Mouse (Mus musculus) testis, postnatal 10 days (tissue): ENCODE data around the gene Draxin.

Source experiments
- DNase-seq: peaks from one replicate; pipeline ENCODE4 v3.0.0; 2021; ENCODE audit warnings: low spot score

Draxin gene

DNA sequence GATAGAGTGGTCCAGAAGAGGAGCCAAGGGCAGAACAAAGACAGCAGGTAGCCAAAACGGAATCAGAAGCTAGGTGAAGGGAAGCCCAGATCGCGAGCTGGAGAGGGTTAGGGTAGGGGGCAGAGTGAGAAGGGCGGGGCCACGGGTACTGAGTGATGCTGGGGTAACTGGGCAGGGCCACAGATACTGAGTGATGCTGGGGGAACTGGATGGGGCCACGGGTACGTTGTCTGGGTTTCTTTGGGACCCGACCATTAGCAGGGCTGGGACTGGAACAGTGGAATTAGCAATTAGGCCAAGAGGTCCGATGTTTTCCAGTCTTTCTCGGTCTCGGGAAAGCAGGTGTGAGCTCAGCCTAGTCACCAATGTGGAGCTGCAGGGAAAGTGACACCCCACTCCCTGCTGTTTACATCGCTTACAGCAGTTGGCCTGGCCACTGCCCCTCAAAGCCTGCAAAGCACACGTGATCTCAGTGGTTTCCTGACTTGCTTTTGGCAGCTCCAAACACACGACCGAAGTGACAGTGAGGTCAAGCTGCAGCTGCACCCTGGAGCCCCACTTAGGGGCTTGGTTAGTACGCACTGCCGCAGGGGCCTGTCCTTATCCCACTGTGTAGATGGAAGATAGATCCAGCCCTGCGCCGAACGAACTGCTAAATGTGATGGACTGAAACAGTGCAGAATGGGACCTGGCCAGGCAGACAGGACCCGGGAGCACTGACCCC is 47.2 kb downstream of the Draxin start:
- DNase-seq = peak; percentile 49

DNA sequence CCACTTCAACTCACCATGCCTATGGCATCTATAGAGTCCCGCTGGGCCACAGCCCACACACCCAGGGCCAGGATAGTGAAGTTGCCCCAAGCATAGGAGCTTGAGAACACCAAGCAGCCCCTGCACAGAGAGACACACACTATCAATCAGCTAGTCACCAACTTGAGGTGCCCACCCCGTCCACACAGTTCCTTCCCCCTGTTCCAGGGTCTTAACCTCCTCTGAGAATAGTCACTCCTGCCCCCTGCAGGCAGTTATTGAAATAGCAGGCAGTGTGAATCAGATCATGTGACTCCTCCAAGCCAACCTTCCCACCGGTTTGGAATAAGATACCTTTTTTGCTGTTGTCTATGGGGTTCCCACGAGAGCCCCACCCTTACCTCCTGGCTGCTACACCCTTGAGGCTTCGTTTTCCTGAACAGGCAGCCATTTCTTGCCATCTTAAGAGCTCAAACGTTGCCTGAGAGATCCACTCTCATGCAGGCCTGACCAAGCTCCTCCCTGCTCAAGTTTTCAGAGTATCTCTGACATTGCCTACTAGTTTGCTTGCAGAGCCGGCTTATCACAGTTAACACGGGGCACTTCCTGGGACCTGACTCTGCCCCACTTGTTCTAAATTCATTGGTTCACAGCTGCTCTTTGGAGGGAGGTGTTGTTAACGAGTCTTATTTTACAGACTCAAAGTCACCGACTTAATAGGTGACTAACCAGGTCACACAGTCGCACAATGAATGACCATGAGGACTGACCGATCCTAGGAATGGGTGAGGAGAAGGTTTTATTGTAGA is 48.0 kb downstream of the Draxin start:
- DNase-seq = peak; percentile 83

DNA sequence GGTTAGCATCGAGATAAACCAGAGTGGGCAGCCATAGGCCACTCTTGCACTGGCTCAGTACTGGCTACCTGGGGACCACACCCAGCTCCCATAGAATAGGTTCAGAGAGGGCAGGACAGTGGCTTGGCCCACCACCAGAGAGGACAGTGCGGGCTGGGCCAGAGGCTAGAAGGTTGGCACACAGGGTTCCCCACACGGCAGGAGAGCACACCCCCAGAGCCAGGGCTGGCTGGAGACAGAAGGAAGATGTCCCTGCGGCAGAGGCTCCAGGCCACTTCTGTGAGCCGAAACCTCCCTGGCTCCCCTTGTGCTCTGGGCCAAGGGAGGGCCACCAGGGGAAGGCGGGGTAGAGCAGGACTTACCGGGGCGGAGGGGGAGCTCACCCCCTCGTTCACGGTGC is 49.3 kb downstream of the Draxin start:
- DNase-seq = no peak

DNA sequence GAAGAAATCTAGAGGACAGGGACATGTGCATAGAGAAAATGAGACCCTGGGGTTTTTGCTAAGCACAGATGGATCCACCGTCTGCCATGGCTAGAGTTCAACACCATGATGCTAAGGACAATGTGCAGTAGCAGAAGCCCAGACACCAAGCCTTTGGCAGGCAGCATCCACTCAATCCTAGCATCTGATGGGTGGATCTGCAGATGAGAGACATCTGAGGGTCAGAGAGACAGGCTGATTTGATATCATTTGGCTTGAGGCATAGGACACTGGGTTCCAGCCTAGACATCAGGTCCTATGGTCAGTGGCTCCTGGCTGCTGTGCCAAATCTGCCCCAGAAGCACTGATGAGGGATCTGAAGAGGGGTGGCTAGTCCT is 49.9 kb downstream of the Draxin start:
- DNase-seq = no peak

DNA sequence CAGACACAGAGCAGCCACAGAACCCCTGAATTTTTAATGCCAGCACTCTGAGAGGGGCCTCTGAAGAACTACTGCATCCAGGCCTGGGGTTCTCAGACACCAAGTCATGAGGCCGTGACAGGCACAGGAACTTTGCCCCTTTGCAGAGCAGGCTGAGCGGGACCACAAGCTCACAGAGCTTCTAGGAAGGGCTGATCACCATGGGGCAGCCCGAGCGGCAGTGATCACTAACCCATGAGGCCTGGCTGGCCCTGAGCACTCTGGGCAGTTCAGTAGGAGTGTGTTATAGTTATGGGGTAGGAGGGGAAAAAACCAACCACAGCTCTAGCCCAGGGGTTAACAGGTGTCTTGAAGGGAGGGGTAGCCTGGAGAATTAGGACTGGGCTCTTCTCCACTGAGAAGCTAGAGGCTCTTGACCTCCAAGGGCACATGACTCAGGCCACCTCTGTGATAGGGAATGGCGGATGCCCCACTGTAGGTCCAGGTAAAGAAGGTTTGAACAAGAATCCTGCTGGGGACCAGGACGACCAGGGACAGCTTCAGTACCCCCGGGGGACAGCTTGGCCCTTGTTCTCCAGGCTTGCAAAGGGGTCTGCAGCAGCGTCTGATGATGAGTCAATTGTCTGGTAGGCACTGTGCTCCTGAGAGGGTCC is 50.4 kb downstream of the Draxin start:
- no peak for DNase-seq

DNA sequence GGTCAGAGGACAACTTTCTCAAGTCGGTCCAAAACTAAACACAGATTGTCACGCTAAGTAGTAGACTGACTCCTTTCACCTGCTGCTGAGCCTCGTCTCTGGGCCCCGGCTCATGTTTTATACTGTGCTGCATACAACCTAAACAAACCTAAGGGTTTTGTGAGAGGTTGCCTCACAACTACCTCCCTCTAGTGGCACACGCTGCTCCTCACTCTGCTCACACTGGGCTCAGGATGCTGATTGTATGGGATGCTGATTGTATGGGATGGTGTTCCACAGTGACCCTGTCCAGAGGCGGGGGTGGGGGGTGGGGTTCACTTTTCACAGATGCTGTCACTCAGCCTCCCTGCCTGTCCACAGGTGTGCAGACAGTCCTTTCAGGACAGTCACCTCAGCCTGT is 51.3 kb downstream of the Draxin start:
- DNase-seq = no peak

DNA sequence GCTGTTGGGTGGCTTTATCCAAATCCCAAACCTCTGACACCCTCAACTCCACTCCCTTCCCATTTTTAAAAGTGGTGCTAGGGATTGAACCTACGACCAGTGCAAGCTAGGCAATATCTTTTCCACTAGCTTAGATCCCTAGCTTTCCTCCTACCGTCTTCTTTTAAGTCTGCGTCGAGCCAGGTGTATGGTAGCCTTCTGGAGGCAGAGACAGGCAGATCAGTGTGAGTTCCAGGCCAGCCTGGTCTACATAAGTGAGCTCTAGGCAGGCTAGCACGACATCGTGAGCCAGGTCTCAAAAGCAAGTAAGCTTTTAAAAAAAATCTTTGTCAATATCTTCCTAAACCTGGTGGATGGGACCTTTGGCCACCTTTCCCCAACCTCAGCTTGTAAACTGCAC is 54.6 kb downstream of the Draxin start:
- DNase-seq = no peak

DNA sequence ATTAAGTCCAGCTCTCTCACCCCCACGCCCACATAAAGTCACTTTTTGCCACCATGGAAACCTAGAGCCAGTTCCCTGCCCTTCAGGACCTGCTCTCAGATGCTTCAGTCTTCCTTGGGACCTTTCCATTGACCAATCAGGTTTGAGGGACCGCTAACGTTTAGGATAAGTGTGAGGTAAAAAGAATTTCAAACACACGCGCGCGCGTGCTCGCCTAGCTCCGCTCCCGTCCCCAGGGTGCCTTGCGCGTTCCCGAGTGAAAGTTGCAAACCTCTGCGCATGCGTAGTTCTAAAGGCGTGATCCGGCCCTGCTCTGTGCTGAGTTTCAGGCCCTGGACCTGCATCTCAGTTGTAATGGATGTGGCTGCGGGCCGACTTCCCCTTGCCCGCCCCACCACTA is 55.2 kb downstream of the Draxin start:
- peak; percentile 84 for DNase-seq

DNA sequence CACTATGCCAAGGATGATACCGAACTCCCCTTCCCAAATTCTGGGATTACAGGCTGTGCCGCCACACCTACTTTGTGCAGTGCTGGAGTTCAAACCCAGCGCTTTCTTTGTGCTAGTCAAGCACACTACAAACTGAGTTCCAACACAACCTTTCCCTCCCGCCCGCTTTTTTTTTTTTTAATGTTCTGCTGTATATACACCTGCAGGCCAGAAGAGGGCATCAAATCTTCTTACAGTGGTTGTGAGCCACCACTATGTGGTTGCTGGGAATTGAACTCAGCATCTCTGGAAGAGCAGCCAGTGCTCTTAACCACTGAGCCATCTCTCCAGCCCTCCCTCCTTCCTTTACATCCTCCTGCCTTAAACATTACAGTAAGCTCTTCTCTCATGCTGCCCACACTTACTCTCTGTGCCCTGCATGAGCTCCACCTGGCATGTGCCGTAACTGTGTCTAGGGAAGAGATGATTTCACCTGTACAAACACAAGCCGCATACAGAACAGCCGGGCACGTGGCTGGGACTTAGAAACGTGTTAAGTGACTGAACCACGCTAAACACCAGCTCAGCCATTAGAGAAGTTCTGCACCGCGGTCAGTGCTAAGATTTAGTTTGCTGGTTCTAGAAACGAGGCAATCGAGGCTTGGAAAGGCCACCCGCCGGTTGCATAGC is 55.8 kb downstream of the Draxin start:
- no peak for DNase-seq

DNA sequence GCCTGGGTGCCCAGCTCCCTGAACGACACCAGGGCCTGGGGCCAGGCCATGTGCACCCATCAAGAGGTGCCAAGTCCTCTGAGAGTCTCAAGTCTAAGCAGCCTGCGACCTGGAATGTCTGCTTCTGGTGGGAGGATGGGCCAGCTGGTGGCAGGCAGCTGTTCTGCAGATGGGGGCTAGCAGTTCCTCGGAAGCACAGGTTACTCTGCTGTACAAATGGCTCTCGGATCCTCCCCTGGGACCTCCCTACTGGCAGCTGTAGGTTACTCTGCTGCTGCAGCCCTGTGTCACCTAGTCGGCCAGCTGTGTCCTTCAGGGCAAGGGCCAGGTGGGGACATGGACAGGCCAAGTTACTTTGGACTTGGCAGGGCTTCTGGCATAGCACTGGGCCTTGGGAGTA is 59.0 kb downstream of the Draxin start:
- no peak for DNase-seq

DNA sequence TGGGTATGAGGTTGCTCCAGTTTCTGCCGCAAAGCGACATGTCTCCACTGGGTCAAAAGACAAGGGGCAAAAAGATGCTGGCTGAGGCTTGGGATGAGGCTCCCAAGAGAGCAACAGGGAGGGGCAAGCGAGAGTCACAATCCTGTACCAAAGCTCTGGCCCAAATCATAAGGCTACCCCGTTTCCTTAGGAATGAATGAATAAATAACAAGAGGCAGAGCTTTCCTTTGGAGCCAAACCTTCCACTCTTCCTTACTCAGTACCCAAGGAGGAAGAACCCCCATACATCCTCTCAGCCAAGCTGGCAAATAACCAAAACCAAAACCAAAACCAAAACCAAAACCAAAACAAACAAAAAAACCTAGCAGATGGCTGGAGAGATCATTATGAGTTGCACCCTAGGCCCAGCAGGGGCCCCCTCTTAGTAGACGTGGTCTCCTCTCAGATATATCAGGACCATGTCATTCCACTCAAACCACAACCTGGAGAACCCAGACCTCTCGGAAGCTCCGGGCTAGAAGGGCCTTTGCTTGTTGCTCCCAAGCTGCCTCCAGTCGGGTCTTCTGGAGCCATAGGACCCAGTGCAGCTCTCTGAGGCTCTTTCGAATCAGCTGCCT is 60.8 kb downstream of the Draxin start:
- no peak for DNase-seq

DNA sequence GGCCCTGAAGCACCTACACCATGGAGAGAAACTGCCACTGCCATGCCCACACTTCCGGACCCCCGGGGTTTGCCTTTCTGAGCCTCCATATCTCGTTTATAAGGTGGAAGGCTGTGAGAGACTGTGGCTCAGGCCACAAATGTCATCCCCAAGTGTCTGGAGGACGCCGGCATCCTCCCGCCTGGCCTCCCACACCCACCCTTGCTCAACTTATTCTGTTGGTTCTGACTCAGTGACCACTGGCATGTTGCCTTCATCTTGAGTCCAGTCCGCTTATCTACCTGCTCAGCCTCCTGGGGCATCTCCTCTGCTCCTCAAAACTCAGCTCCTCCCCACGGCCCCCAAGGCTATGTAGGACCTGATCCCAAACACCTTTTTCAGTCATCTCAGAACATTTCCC is 63.2 kb downstream of the Draxin start:
- DNase-seq = no peak

DNA sequence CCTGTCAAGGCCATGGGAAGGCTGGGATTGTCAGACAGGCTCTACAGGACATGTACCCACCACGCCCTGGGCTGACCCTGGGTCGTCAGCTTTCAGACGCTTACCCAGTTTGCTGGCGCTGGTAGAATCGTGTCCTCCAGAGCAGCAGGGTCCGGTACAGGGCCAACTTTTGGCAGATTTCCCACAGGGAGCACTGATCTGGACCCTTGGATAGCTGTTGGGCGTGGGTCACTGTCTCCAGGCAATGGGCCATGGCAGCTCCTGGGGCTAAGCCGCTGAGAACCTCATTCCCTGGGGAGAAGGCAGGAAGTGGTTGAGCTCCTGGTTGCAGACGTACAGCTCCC is 64.1 kb downstream of the Draxin start:
- peak; percentile 74 for DNase-seq

DNA sequence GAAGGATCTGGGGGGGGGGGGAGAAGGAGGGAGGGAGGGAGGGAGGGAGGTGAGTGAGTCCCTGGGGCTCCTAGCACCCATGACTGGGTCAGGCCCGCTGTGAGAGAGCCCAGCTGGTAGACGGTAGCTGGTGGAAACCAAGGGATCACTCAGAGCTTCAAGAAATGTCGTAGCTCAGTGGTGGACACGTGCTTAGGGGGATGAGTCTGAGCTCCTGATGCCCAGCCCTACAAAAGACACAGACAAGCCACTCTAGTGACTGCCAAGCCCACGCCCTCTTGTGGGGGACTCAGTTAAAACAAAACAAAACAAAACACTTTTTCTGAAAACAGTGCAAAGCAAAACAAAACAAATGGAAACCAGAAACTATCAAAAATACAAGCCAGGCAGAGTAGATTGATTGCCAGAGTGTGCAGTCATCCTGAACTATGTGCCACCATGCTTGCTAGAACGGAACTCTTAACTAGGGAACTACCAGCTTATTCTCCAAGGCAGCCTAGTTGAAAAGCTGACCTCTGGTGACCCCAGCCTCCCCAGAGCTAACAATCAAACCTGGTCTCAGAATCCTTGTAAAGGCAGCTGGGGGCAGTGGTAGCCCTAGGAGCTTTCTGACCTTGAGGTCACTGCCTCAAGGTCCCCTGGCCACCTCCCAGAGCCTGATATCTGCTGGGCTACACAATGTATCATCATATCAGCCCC is 64.6 kb downstream of the Draxin start:
- peak; percentile 62 for DNase-seq

DNA sequence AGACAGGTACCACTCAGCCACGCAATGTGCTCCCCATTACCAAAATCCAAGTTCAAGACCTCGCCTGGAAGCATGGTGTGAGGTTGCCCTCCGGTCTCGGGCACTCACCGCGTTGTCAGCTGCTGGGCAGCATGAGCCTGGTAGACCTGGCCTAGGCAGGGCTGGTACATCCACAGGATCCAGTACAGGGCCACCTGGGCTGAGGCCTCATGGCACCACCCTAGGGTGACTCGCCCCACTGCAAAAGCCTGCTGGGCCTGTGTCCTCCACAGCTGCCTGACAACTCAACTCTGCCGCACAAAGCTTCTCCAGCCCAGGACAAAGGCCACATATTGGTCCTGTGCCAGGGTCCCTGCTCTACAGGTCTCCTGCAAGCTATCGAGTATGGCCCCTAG is 69.4 kb downstream of the Draxin start:
- no peak for DNase-seq

DNA sequence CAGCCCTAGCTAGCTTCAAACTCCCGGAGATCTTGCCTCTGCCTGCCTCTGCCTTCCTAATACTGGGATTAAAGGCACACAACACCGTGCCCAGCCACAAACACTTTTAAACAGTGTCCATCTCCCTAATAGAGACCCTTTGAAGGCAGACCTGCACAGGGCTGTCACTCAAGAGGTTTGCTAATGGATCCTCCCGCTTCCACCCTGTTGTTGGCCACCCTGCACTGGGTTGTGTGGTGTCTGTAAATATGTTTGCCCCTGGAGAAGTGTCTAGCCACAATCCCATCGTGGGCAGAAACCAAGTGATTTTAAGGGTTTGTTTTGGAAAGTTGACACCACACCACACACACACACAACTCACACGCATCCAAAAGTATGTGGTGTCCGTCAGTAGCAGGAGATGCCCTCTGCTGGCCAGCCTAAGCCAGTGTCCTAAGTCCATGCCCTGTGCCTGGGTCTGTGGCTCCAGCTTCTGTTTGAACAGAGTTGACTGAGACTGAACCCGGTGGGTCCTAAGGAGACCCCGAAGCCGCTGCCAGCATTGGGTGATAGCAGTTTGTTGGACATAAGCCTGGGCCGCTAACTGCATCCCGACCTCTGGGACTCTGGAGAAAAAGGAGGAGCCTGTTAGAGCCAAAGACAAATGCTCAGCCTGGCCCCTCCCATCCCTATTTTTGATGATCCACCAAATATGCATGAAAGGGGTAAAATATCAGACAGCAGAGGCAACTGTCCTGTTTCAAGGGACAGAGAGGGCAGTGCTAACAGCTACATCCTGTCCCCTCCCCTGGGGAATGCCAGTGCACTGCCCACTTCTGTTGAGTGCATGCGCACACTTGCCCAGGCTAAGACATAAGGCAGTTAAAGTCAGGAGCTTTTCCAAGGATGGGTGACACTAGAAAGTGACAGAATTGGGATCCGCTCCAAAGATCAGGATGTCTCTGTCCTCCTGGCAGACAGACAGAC is 70.1 kb downstream of the Draxin start:
- DNase-seq = peak; percentile 70

DNA sequence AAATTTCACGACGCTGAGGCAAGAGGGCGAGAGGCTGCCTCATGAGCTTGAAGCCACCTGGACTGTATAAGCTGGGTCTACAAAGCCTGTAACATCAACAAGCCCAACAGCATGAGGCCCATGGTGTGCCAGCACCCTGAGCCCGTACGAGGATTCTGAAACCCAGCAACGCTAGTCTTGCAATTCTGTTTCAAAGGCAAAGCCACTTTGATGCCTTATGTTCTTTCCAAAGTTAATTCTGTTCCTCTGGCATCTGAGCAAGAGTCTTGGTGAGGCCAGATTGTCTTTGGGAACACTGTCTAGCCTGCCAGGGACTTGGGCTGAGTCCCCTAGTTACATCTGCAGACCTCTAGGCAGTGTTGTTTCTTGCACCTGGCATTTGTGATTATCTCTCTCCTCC is 71.5 kb downstream of the Draxin start:
- DNase-seq = no peak

DNA sequence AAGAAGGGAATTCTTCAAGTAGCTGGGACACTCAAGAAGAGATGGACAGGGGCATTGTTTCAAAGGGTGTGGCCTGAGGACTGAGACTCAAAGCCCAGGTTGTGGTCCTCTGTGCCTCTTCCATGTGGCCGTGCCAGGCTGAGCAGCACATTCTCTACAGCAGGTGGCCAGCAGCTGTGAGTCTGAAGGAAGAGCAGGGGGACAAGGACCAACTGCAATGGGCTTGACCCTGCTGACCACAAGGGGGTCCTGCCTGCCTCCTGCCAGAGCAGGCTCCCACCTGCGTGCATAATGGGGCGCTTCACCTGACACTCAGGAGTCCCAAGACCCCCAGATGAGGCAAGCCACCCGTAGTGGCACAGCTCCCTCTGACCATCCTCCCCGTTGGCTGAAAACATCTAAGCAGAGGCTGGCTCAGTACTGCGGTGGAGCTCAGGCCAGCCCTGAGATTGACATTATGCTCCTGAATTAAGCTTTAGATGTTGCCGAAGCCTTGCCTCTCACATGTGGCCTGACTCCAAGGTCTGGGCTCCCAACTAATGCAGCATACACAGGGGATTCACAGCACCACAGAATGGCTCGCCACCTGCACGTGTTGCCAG is 72.2 kb downstream of the Draxin start:
- no peak for DNase-seq

DNA sequence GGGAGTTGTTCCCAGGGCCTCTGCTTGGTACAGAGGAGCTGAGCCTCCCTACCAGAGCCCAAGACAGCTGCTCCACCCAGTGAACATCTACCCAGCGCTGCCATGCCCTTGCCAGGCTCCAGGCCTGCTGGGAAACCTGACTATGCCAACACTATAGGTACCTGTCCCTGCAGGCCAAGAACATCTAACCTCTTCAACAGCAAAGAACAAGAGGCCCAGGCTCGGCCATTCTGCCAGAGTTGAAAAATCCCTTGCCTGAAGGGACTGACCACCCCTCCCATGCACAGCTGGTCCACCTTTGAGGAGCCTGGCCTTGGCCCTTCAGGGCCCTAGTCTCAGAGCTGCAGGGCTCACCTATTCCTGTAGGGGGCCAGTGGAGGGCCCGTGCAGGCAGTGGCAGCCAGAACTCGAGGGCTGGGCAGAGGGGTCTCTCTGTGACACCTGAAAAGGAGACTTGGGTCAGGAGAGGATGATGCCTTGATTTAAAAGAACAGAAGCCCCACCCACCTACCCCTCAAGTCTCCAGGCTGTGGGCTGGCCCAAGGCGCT is 72.8 kb downstream of the Draxin start:
- no peak for DNase-seq

DNA sequence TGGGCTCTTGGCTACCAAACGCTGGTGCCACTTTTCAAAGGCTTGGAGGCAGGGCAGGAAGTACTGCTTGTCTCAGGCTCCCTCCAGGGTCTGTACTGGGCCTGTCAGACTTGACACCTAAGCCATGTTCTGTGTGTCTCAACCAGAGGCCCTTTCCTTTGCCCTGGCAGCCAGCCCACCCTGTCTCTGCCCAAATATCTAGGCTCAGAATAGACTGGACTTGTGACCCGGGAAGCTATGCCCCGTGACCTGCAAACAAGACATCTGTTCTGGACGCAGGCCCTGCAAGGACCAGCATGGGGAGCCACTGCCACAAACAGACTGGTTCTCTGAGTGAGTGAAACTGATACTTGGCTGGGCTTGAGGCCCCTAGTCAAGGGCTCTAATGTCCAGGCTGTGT is 73.7 kb downstream of the Draxin start:
- no peak for DNase-seq
